Mouse (Mus musculus) cerebellum, postnatal 4 days (tissue): ENCODE measurements around the gene Pard3.

Source experiments
- DNase-seq, 2 experiments: peaks; one replicate each; pipeline ENCODE4 v3.0.0; 2022; ENCODE audit warnings: low spot score in 2 of 2, mixed read lengths in 1 of 2

The Pard3 gene

GRCm38 (mm10) chr8:127343115-127343514 is 279.4 kb downstream of the Pard3 start:
- DNase-seq: no peak

GRCm38 (mm10) chr8:127344421-127344820 is 280.7 kb downstream of the Pard3 start:
- no peak for DNase-seq

DNA sequence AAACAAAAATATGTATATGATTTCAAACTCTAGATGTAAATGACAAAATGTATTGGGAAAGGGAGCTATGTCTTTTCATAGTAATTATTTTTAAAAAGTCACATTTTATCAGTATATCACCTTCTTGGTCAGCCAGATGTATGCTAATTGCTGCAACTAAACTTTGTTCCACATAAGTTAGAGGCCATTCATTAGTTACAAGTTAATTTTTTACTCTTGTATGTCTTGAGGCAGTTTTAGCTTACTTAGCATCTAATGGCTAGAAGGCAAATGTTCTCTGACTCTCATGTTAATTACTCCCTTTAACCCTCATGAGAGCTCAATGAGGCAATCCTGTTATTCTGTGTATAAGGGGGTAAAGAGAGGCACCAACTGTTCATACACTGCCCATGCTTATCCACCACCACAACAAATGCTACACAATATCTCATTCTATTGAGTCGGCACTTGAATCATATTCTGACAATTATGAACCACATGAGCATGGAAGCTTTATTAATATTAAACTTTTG is 282.3 kb downstream of the Pard3 start:
- no peak for DNase-seq

DNA sequence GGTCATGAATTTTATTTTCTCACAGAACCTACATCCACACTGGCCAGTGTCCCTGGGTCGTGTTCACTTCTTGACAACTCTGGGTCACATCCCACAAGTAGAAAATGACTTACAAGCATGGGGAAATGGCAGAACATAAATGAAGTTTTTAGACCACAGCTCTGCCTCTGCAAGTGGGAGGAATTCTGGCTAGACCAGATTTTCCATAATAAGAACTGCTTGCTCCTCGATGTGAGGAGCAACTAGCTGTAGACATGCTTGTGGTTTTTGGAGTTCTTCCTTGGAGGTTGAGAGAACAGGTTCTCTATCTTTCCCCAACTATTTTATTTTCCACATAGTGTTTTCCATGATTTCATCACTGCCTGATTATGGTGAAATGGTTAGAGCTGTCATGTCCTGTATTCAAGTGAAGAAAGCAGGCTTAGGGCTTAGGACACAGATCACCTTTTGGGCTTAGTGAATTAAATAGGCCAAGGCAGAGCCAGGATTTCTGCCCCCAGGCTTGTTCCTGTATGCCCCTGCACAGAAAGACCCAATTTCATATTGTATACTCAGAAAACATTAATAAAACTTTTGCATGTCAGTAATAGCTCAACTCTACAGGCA is 284.3 kb downstream of the Pard3 start:
- DNase-seq: no peak

- DNase-seq: no peak
These were observed 298.1 kb downstream of the Pard3 start for GRCm38 (mm10) chr8:127361796-127362195.

GRCm38 (mm10) chr8:127368347-127368746 is 304.7 kb downstream of the Pard3 start:
- DNase-seq: no peak

- DNase-seq: no peak
These were observed 307.7 kb downstream of the Pard3 start for GRCm38 (mm10) chr8:127371326-127371949.

- DNase-seq: no peak
These were observed 314.1 kb downstream of the Pard3 start for GRCm38 (mm10) chr8:127377775-127378174.

GRCm38 (mm10) chr8:127378994-127379858 is 315.5 kb downstream of the Pard3 start:
- peak; percentile 13 to 21 for DNase-seq

- DNase-seq: no peak
These were observed 317.6 kb downstream of the Pard3 start for GRCm38 (mm10) chr8:127381259-127381658.

DNA sequence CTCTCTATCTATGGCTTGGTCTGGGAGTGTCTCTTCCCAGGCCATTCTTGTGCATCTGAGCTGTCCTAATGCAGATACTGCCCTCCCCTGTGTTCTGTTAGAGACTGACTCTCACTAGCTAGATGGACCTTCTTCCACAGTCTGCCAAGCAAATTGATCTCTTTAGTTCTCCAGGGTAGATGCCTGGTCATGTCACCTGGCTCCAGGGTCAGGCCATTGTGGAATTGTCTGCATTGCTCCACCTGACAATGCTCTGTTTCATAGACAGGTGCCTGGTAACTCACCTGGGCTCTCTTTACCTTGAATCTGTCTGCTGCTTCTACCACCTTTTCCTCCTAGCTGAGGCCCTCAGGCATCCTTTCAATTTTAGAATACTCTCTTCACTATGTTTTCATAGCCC is 329.0 kb downstream of the Pard3 start:
- no peak for DNase-seq

- DNase-seq: no peak
These were observed 331.8 kb downstream of the Pard3 start for GRCm38 (mm10) chr8:127395488-127395887.

- DNase-seq: no peak
These were observed 342.1 kb downstream of the Pard3 start for GRCm38 (mm10) chr8:127405815-127406214.

- no peak for DNase-seq
These were observed 346.9 kb downstream of the Pard3 start for GRCm38 (mm10) chr8:127410606-127411005.

- DNase-seq: no peak
These were observed 347.6 kb downstream of the Pard3 start for GRCm38 (mm10) chr8:127411190-127411848.

DNA sequence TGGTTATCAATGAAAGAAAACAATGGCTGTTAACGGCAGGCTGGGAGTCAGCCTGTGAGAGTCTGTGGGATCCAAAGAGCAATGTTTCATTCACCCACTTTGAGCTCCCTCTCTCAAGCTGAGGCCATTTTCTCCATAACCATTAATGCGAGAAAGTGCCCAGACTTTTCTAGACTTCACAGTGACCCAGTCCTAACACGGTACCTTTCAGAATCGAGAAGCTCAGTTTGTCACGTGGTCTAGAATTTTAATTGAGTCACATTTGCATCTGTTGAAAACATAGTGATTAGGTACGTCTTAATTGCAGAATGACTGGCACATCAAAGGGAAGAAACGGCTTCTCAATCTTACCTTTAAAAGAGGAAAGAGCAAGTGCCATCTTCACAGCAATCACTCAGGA is 359.3 kb downstream of the Pard3 start:
- DNase-seq: no peak

- no peak for DNase-seq
These were observed 360.7 kb downstream of the Pard3 start for GRCm38 (mm10) chr8:127424211-127424916.

DNA sequence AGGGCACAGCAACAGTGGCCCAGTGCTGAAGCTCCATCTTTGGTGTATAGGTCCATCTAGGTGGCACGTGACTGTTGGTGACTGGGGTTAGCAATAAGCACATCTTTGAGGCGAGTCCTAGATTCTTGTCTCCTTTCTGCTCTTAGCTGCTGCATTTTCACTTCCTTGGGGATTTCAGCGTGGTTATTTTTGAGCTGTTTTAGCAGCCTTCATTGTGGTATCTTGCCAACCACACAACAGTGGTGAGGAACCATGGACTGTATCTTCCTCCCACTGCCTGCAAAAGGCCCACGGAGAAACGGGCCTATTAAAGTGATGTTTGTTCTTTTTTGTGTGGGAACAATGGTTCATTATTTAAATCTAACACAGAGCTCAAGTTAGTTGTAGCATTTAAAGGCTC is 363.2 kb downstream of the Pard3 start:
- DNase-seq: no peak

GRCm38 (mm10) chr8:127428004-127428403 is 364.3 kb downstream of the Pard3 start:
- no peak for DNase-seq

- DNase-seq: no peak
These were observed 367.5 kb downstream of the Pard3 start for GRCm38 (mm10) chr8:127431236-127431635.

DNA sequence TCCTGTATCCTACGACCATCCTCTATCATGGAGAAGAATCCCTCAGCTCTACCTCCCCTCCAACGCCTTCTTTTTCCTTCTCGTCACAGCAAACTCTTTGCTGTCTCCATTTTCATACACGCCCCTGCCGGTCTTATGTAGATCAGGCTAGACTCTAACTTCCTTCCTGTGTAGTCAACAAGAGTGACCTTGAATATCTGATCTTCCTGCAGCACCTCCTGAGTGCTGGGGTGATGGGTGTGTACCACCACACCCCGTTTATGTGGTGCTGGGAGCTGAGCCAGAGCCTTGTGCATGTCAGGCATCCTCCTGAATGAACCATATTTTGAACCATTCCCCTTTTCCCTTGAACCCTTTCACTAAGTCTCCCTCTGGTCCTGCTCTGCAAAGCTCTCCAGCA is 372.3 kb downstream of the Pard3 start:
- DNase-seq: no peak
